Mouse (Mus musculus): ENCODE measurements at regions not wholly inside any gene's neighbourhood (a gene's known extent, or its start where the extent isn't known, plus 50 kb on each side); places are given as distances from the start of the nearest gene placed in this dataset.

DNA sequence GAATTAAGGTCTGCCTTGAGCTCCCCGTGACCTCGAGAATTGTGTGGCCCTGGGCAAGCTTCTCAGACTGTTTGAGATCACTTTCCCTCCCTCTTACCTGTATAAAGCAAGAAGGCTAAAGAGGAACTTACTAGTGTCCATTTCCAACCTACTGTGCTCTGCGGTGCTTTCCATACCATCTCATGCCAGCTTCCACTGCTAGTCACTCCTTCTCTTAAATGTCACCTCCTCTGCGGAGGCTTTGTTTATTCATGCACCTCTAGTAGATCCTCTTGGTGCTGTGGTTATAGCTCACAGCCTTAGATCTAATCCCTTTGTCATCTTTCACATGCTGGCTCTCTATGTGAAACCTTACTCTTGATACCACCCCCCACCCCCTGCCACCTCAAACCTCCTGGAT lies 2310.3 kb upstream of the Lrrc6 start:
- H3K36me3 ChIP-seq (ENCODE audit: control insufficient read depth, insufficient read depth, low read length), result no peaks in the 10 kb centered on the region
- H3K9ac ChIP-seq (ENCODE audit: low read length), result no peak overlapping the region
- no peak overlapping the region for H3K27ac ChIP-seq (replicated peaks; ENCODE audit: low read depth, low read length)
- H3K4me2 ChIP-seq (ENCODE audit: low read depth, severe bottlenecking), result no peak overlapping the region
- H3K27me3 ChIP-seq (ENCODE audit: control insufficient read depth, insufficient read depth, low read length), result no peaks in the 10 kb centered on the region
- H3K9me3 ChIP-seq (ENCODE audit: control insufficient read depth, low read length), result no peaks in the 10 kb centered on the region
- no peak overlapping the region for H3K4me3 ChIP-seq (ENCODE audit: low read depth, low read length)
- no peak for ATAC-seq (ENCODE audit: insufficient number of reproducible peaks, low FRiP score, low TSS enrichment, low read depth)
- H3K4me1 ChIP-seq (ENCODE audit: control insufficient read depth, insufficient read depth, low read length), result no peaks in the 10 kb centered on the region
- 88% methylated on average over 4 of the region's 4 CpGs for WGBS
- no peak for DNase-seq (ENCODE audit: low spot score)

DNA sequence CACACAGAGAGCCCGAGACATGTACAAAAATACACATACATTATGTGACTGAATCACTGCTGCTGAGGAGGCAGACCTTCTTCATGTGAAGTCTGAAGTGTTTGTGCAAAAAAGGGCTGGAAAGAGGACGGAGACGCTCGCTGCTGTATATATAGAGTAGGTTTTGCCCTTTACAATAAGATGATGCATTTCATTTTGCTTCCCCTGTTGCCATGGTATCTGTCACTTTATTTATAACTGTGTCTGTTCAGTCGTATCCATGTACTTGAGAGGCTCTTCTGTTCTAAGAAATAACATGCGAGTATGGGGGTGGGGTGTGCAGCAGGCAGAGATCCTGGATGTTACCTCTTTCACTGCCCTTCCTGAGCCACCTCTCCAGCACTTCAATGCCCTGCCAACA lies 2309.9 kb upstream of the Lrrc6 start:
- H3K4me2 ChIP-seq (ENCODE audit: low read depth, severe bottlenecking), result no peak overlapping the region
- H3K4me3 ChIP-seq (ENCODE audit: low read depth, low read length), result no peak overlapping the region
- no peaks in the 10 kb centered on the region for H3K36me3 ChIP-seq (ENCODE audit: control insufficient read depth, insufficient read depth, low read length)
- ATAC-seq (ENCODE audit: insufficient number of reproducible peaks, low FRiP score, low TSS enrichment, low read depth) (no peak), DNase-seq (ENCODE audit: low spot score) (no peak)
- 86% methylated on average over 6 of the region's 6 CpGs for WGBS
- no peaks in the 10 kb centered on the region for H3K4me1 ChIP-seq (ENCODE audit: control insufficient read depth, insufficient read depth, low read length)
- H3K9ac ChIP-seq (ENCODE audit: low read length), result no peak overlapping the region
- H3K9me3 ChIP-seq (ENCODE audit: control insufficient read depth, low read length), result no peaks in the 10 kb centered on the region
- H3K27ac ChIP-seq (replicated peaks; ENCODE audit: low read depth, low read length), result no peak overlapping the region
- no peaks in the 10 kb centered on the region for H3K27me3 ChIP-seq (ENCODE audit: control insufficient read depth, insufficient read depth, low read length)

DNA sequence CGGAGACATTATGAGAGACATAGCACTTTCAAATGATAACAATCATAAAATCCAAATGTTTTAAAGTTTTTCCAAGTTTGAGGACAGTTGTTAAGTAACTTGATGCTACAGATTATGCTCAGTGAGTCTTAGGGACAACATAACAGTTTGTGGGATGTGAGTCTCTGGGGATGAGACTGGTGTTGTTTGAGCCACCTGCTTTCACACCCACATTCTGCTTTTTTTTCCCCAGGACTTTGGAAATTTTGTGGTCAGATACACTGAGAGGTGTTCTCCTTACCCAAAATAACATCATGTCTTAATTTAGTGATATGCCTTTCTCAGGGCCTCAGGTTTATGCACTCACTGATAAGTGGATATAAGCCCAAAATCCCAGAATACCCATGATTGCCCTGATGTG lies 2307.5 kb upstream of the Lrrc6 start:
- ATAC-seq (ENCODE audit: insufficient number of reproducible peaks, low FRiP score, low TSS enrichment, low read depth) (no peak), DNase-seq (ENCODE audit: low spot score) (no peak)
- H3K27ac ChIP-seq (replicated peaks; ENCODE audit: low read depth, low read length), result no peak overlapping the region
- H3K4me2 ChIP-seq (ENCODE audit: low read depth, severe bottlenecking), result no peak overlapping the region
- H3K9me3 ChIP-seq (ENCODE audit: control insufficient read depth, low read length), result no peaks in the 10 kb centered on the region
- no peaks in the 10 kb centered on the region for H3K4me1 ChIP-seq (ENCODE audit: control insufficient read depth, insufficient read depth, low read length)
- no peak overlapping the region for H3K9ac ChIP-seq (ENCODE audit: low read length)
- H3K36me3 ChIP-seq (ENCODE audit: control insufficient read depth, insufficient read depth, low read length), result no peaks in the 10 kb centered on the region
- WGBS, result 100% methylated on average over 1 of the region's 1 CpGs
- H3K4me3 ChIP-seq (ENCODE audit: low read depth, low read length), result no peak overlapping the region
- H3K27me3 ChIP-seq (ENCODE audit: control insufficient read depth, insufficient read depth, low read length), result no peaks in the 10 kb centered on the region

DNA sequence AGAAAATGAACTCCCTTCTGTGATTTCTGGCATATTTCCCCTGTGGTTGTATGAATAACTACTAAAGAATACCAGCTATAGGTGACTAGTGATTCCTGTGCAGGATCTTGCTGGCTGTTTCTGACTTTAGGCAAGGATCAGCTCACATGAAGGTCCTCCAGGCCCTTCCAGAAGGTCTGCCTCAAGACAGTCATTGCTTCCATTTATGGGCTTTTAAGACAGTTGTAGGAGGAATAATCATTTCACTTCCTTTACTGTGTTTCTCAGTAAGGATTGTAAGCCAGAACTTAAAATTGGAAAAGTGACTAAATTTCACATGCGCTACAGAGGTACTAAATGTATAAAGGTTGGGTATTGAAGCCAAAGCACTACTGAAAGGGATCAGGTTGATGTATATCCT lies 2303.5 kb upstream of the Lrrc6 start:
- Histone ChIP-seq H3K36me3 (ENCODE audit: control insufficient read depth, insufficient read depth, low read length) (no peaks in the 10 kb centered on the region), H3K4me3 (ENCODE audit: low read depth, low read length) (no peak overlapping the region), H3K9me3 (ENCODE audit: control insufficient read depth, low read length) (no peaks in the 10 kb centered on the region), H3K27me3 (ENCODE audit: control insufficient read depth, insufficient read depth, low read length) (no peaks in the 10 kb centered on the region), H3K27ac (replicated peaks; ENCODE audit: low read depth, low read length) (no peak overlapping the region), H3K9ac (ENCODE audit: low read length) (no peak overlapping the region), H3K4me1 (ENCODE audit: control insufficient read depth, insufficient read depth, low read length) (no peaks in the 10 kb centered on the region), H3K4me2 (ENCODE audit: low read depth, severe bottlenecking) (no peak overlapping the region)
- ATAC-seq (ENCODE audit: insufficient number of reproducible peaks, low FRiP score, low TSS enrichment, low read depth), result no peak
- WGBS, result 95% methylated on average over 1 of the region's 1 CpGs
- DNase-seq (ENCODE audit: low spot score), result no peak

DNA sequence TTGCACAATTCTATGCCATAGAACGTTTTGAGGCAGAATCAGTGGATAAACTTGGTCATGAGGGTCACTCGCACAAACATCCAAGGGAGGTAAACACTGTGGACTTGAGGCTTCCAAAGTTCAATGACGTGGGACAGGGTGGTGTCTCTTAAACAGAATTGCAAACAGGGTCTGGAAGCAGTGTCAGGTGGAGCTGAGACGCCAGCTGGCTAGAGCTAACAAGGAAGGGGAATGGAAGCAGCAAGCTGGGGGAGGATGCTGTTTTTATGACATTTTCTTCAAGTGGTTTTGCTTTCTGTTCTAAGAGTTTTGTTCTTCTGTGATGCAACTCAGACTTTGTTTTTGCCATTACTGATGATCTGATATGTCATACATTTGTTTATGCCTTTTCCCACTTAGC lies 2301.1 kb upstream of the Lrrc6 start:
- Histone ChIP-seq H3K36me3 (ENCODE audit: control insufficient read depth, insufficient read depth, low read length) (no peaks in the 10 kb centered on the region), H3K27ac (replicated peaks; ENCODE audit: low read depth, low read length) (no peak overlapping the region), H3K9ac (ENCODE audit: low read length) (no peak overlapping the region), H3K9me3 (ENCODE audit: control insufficient read depth, low read length) (no peaks in the 10 kb centered on the region), H3K4me1 (ENCODE audit: control insufficient read depth, insufficient read depth, low read length) (no peaks in the 10 kb centered on the region), H3K4me2 (ENCODE audit: low read depth, severe bottlenecking) (no peak overlapping the region), H3K27me3 (ENCODE audit: control insufficient read depth, insufficient read depth, low read length) (no peaks in the 10 kb centered on the region), H3K4me3 (ENCODE audit: low read depth, low read length) (no peak overlapping the region)
- no peak for DNase-seq (ENCODE audit: low spot score)
- no peak for ATAC-seq (ENCODE audit: insufficient number of reproducible peaks, low FRiP score, low TSS enrichment, low read depth)
- 81% methylated on average over 4 of the region's 4 CpGs for WGBS

DNA sequence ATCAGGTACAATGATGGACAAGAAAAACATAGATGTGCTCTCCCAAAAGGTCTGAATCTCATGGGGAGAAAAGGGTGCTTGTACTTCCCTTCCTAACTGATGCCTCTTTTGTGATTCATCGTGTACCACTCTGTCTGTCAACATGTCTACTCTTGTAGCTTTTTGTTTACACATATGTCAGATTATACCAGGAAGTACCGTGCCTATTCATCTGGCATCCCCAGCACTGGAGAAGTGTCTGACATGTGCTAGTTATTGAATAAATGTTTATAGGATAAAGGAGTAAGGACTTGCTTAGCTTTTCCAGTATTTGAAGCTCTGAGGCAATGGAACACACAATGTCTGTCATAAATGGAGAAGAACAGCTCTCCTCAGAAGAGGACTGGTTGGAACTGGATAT lies 2296.7 kb upstream of the Lrrc6 start:
- ATAC-seq (ENCODE audit: insufficient number of reproducible peaks, low FRiP score, low TSS enrichment, low read depth) (no peak), DNase-seq (ENCODE audit: low spot score) (no peak)
- H3K9ac ChIP-seq (ENCODE audit: low read length), result no peak overlapping the region
- no peaks in the 10 kb centered on the region for H3K4me1 ChIP-seq (ENCODE audit: control insufficient read depth, insufficient read depth, low read length)
- no peaks in the 10 kb centered on the region for H3K9me3 ChIP-seq (ENCODE audit: control insufficient read depth, low read length)
- no peak overlapping the region for H3K4me2 ChIP-seq (ENCODE audit: low read depth, severe bottlenecking)
- no peak overlapping the region for H3K4me3 ChIP-seq (ENCODE audit: low read depth, low read length)
- H3K27me3 ChIP-seq (ENCODE audit: control insufficient read depth, insufficient read depth, low read length), result no peaks in the 10 kb centered on the region
- WGBS, result 85% methylated on average over 2 of the region's 2 CpGs
- no peak overlapping the region for H3K27ac ChIP-seq (replicated peaks; ENCODE audit: low read depth, low read length)
- H3K36me3 ChIP-seq (ENCODE audit: control insufficient read depth, insufficient read depth, low read length), result no peaks in the 10 kb centered on the region

DNA sequence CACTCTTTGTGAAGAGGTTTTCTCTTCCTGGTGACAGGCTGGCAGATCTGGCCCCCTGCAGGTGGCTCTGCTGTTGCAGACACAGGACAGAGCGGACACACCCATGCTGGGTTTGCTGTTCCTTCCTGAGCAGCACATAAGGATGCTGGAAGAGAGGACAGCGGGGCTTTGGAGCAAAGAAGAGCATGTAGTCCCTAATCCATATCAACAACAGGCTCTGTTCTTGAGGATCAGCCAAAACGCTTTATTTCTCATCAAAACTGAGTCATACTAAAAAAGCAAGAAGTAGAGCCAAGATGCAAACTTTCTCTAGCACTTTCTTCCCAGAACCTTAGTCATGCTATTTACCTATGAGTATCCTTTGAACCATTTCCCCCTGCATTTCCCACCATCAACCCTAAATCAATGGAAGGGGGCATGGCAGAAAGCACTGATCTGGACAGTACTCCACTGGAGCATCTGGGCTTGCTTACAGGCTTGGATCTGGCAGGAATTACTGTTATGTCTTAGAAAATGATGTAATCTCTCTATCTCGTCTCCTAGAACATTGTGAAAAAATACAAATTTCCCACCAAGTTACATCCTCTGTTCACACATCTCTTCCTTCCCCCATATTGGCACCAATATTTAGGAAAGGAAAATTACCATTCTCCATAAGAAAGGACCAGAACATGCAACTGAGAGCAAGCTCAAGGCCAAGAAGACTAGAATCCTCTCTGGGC lies 2294.7 kb upstream of the Lrrc6 start:
- 64% methylated on average over 4 of the region's 4 CpGs for WGBS
- no peaks in the 10 kb centered on the region for H3K9me3 ChIP-seq (ENCODE audit: control insufficient read depth, low read length)
- H3K4me3 ChIP-seq (ENCODE audit: low read depth, low read length), result no peak overlapping the region
- DNase-seq (ENCODE audit: low spot score), result no peak
- no peak overlapping the region for H3K27ac ChIP-seq (replicated peaks; ENCODE audit: low read depth, low read length)
- ATAC-seq (ENCODE audit: insufficient number of reproducible peaks, low FRiP score, low TSS enrichment, low read depth), result no peak
- H3K36me3 ChIP-seq (ENCODE audit: control insufficient read depth, insufficient read depth, low read length), result no peaks in the 10 kb centered on the region
- no peaks in the 10 kb centered on the region for H3K4me1 ChIP-seq (ENCODE audit: control insufficient read depth, insufficient read depth, low read length)
- no peak overlapping the region for H3K9ac ChIP-seq (ENCODE audit: low read length)
- no peaks in the 10 kb centered on the region for H3K27me3 ChIP-seq (ENCODE audit: control insufficient read depth, insufficient read depth, low read length)
- no peak overlapping the region for H3K4me2 ChIP-seq (ENCODE audit: low read depth, severe bottlenecking)

DNA sequence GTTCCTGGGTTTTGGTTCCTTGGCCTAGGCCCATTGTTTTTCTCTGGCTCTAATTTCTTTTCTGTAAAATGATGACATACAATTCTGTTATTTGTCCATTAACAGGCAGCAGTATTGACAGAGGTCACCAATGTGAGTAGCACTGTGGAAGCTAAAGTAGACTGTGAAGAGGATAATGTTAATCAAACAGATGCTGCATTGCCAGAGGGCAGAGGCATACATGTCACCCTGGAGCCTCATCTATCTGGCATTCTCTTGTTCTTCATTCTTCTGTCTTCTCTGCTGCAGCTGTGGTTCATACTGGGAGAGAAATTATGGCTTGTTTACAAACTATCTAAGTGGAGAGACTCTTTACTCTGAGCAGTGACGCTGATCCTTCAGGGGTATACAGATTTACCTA lies 2259.2 kb upstream of the Lrrc6 start:
- Histone ChIP-seq H3K4me2 (ENCODE audit: low read depth, severe bottlenecking) (no peak overlapping the region), H3K27me3 (ENCODE audit: control insufficient read depth, insufficient read depth, low read length) (no peaks in the 10 kb centered on the region), H3K9ac (ENCODE audit: low read length) (no peak overlapping the region), H3K4me3 (ENCODE audit: low read depth, low read length) (no peak overlapping the region), H3K27ac (replicated peaks; ENCODE audit: low read depth, low read length) (no peak overlapping the region), H3K4me1 (ENCODE audit: control insufficient read depth, insufficient read depth, low read length) (no peaks in the 10 kb centered on the region), H3K9me3 (ENCODE audit: control insufficient read depth, low read length) (no peaks in the 10 kb centered on the region), H3K36me3 (ENCODE audit: control insufficient read depth, insufficient read depth, low read length) (no peaks in the 10 kb centered on the region)
- DNase-seq (ENCODE audit: low spot score) (no peak), ATAC-seq (ENCODE audit: insufficient number of reproducible peaks, low FRiP score, low TSS enrichment, low read depth) (no peak)
- 66% methylated on average over 1 of the region's 1 CpGs for WGBS

DNA sequence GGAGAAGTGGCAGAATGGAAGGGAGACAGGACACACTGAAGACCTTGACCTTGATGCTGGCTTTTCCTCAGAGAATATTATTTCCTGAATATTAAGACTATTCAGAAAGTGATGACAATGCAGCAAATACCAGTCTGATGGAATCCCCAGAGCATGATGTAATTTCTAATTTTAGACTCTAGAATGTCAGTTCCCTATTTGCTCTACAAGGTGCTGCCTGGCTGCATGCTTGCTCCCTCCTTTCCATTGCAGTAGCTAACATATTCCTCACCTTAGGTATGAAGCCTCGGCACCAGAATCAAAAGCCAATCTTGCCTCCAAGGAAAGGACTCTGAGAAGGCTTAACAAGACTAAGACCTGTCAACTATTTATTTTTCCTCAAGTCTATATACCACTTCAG lies 2254.5 kb upstream of the Lrrc6 start:
- WGBS, result 85% methylated on average over 1 of the region's 1 CpGs

More for the DNA sequence above, 2254.5 kb upstream of the Lrrc6 start:
- no peaks in the 10 kb centered on the region for H3K4me1 ChIP-seq (ENCODE audit: control insufficient read depth, insufficient read depth, low read length)
- H3K4me2 ChIP-seq (ENCODE audit: low read depth, severe bottlenecking), result no peak overlapping the region
- H3K27ac ChIP-seq (replicated peaks; ENCODE audit: low read depth, low read length), result no peak overlapping the region
- no peak for ATAC-seq (ENCODE audit: insufficient number of reproducible peaks, low FRiP score, low TSS enrichment, low read depth)
- H3K36me3 ChIP-seq (ENCODE audit: control insufficient read depth, insufficient read depth, low read length), result no peaks in the 10 kb centered on the region
- no peak overlapping the region for H3K9ac ChIP-seq (ENCODE audit: low read length)
- no peaks in the 10 kb centered on the region for H3K9me3 ChIP-seq (ENCODE audit: control insufficient read depth, low read length)
- no peaks in the 10 kb centered on the region for H3K27me3 ChIP-seq (ENCODE audit: control insufficient read depth, insufficient read depth, low read length)
- no peak for DNase-seq (ENCODE audit: low spot score)
- H3K4me3 ChIP-seq (ENCODE audit: low read depth, low read length), result no peak overlapping the region

All from limb, embryonic 11.5 days (tissue).